Mouse (Mus musculus): ENCODE measurements at regions not wholly inside any gene's neighbourhood (a gene's known extent, or its start where the extent isn't known, plus 50 kb on each side); places are given as distances from the start of the nearest gene placed in this dataset.
"Not testable (repeated sequence)": the region's sequence is repeated elsewhere in the genome, so short reads cannot be mapped to it uniquely, and the experiment has no call there.

DNA sequence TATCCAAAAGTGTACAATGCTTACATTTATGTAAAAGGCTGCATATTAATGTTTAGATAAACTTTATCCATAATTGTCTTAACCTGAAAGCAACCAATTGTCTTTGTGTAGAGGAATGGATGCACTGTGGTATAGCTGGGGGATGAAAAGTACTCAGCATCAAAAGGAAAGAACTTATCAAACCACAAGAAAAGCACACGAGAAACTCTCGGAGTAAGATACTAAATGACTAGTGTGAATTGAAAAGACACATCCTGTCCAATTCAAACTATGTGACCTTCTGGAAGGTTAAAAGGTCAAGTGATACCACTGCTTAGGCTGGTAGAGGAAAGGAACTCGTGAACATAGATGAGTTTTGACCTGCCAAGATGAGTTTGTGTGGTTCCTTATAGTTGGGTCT lies 192.2 kb upstream of the Tbl1xr1 start:
- ATAC-seq, result peak; percentile 77

DNA sequence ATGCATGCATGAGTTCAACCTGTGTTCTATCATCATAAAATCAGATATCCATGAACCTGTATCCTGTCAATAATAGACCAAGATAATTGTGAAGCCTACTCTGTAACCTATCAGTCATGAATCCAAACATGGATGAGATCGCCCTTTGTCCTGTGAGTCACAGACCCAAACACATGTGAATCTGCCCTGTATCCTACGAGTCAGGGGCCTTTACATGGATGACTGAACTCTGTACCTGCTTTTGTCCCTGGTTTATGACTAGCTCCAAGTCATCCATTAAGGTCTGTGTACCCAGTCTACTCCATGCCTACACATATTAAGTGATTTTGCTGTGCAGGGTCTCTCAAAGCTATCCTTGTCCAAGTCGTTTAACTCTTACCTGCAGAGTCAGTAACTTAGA lies 187.7 kb upstream of the Tbl1xr1 start:
- ATAC-seq, result no peak

- no peak for ATAC-seq
Measured at GRCm38 (mm10) chr3:21891819-21892480, 184.5 kb upstream of the Tbl1xr1 start.

DNA sequence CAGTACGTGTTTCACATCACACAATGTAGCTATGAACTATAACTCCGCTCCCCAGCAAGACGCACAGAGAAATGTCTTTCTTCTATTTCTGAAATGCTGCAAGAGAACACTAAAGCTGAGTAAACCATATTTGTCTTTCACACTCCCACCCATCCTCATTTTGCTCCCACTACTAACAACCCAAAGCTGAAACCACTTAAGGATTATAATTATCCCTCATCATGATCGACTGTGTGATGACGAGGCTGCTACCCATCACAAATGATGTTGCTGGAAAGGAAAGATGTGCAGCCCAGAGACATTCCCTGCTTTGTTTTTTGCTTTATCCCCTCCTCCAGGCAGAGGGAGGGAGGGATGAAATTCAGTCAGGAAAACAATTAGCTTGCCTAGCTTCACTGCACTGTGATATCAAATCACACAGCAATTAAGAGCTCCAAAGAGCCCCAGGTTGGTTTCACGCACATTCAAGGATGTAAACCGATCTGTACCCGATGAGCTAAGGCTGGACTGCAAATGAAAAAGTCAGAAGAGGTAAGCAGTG lies 183.5 kb upstream of the Tbl1xr1 start:
- ATAC-seq, result no peak

GRCm38 (mm10) chr3:21895551-21895950 lies 180.9 kb upstream of the Tbl1xr1 start:
- ATAC-seq, result no peak

DNA sequence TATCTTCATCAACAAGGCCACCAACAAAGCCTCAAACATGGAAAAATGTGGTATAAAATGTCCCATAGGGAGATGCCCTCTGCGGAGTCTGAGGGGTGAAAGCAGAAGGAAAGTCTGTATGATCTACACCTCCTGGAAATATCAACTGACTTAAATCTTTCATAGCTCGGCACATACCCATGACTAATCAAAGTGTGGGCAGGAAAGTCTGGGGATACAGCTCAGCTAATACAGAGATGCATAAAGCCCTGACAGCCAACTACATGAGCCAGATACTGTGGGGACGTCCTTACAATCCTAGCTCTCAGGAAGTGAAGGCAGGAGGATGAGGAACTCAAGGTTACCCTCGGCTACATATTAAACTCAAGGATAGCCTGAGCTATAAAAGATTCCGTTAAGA lies 178.2 kb upstream of the Tbl1xr1 start:
- ATAC-seq, result no peak

DNA sequence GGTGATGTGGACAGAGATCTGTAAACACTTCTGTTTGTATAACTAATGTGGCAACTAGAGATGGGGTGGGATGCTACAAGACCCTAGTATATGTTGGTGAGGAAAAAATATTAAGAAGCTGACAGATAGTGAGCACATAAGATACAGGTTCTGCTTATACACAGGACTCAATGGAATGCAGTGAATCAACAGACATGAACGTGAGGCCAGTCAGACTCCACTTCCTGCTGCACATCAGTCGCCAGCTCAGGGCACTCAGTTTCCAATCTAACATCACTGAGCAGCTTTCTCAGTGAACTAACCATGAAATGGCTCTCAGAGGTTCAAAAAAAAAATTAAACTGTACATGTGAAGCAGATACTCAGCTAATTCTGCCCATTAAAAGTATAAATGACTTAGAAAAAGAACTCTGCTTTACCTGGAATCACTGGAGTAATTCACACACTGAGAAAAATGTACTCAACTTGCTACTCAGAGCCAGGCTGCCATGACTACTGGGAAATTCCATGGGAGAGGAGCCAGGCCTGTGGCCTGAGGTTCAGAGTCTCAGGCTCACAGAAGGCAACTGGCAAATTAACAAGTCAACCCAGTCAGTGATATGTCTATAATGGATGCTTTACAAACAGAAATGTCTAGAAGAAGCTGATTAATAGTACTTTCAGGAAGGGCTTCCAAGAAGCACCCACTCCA lies 170.9 kb upstream of the Tbl1xr1 start:
- ATAC-seq, result peak; percentile 84

DNA sequence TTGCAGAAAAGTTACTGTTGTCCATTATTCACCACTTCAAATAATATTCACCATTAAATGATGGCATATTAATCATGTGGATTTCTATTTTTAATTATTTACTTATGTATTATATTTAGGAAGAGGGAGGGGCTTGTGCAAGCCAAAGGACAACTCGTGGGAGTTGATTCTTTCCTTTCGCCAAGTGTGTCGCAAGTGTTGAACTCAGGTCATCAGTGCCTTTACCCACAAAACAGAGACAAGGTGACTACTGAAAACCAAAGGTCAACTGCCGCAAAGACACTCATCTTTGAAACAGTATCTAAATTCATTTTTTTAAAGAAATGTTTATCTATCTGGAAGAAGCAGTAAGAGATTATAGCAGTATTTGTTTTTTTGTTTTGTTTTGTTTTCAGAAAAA lies 167.6 kb upstream of the Tbl1xr1 start:
- no peak for ATAC-seq

- ATAC-seq, result no peak
Measured at GRCm38 (mm10) chr3:21910080-21910479, 166.4 kb upstream of the Tbl1xr1 start.

- ATAC-seq, result peak; percentile 97
Measured at GRCm38 (mm10) chr3:21911071-21911470, 165.4 kb upstream of the Tbl1xr1 start.

DNA sequence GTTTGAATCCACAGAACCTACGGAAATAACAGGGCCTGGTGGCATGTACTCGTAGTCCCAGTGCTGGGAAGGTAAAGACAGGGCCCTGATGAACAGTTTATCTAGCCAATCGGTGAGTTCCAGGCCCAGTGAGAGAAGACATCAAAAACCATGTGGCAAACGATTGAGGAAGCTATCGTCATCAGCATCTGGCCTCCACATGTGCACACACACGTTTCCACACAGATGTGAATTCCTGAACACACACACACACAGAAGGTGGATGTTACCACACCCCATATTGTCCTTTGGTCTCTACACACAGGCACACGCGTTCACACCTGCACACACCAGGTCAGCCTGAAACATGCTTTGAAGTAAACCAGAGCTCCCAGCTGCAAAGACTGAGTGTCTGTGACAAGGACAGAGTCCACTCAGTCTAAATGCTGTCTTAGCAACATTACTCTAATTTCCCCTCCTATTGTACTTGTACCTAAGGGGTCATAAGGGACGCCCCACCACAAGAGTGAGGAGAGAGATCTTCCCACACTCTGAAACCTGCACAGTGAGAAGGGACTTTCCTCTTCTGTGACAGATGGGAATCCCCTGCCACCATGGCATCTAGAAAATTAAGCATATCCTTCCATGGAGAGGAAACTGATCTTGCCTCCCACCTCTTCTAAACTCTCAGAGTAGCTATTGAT lies 159.1 kb upstream of the Tbl1xr1 start:
- ATAC-seq, result peak; percentile 90

GRCm38 (mm10) chr3:21918431-21918830 lies 158.0 kb upstream of the Tbl1xr1 start:
- no peak for ATAC-seq

DNA sequence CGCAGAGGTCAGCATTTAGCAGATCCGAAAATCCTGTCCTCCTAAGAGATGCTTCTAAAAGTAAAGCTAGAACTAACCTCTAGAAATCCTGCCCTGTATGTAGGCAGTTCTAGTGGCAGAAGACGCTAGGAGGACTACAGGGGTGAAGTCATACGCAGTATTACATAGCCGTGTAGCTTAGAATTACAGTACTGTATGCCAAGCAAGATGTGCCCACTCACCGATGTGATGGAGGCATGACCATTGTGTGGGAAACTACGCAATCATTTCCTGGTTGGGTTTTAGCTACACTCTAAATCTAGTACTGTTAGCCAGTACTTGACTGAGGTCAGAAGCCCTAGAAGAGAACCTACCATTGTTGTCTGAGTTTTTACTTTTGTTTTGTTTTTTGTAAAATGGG lies 156.5 kb upstream of the Tbl1xr1 start:
- ATAC-seq, result no peak

- ATAC-seq, result no peak
Measured at GRCm38 (mm10) chr3:21931951-21932350, 144.5 kb upstream of the Tbl1xr1 start.

GRCm38 (mm10) chr3:21932696-21933095 lies 143.8 kb upstream of the Tbl1xr1 start:
- ATAC-seq, result not testable (repeated sequence)

DNA sequence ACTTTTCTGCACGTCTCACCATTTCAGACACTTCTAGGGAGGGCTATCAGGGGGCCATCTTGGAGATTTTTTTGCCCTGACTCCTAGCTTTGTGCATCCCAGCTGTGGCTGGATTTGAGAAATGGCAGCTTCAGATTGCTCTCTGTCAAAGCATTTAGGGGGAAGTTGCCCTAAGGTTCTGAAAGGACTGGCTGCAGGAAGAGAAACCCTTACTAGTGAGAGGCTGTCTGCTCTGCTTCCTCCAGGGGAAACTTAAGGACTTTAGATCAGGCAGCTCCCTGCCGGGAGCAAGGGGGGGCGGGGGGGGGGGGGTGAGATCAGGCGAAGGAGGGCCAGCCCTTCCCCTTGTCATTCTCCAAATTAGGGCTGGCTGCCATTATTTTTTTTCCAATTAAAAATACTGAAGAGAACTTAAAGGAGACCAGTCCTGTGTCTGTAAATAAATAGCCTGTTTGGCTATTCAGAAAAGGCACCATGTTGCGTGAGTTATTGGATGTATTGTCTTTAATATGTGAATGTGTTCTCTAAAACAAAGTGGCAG lies 141.7 kb upstream of the Tbl1xr1 start:
- ATAC-seq, result no peak

DNA sequence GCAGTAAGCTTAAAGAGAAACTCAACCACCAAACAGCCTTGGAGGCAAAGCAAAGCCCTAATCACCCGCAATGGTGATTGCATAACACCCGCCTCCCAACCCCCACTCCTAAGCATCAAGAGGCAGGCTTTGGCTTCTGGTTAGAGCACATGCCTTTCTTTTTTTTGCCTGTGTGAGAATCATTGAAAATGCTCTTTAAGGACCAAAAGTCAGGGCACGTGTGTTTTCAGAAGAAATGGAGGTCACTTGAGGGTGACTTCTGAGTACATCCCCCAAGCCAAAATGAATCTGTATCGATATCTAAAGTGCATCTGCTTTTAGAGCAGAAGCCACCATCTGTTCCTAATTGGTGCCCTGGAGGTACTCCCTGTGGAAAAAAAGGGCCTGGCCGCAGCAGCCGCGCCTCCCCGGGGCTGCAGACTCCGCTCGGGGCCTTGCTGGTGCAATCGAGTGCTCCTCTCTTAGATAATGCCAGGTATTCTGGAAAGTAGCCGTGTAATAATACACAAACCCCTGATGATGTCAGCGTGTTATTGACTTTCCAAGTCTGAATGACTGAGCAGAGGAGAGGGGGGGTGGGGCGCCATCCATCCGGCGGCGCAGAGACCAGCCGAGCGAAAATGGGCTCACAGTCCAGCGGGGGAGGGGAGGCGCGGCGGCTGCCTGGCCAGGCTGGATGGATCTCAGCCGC lies 140.7 kb upstream of the Tbl1xr1 start:
- ATAC-seq, result peak; percentile 87

GRCm38 (mm10) chr3:21936262-21936603 lies 140.2 kb upstream of the Tbl1xr1 start:
- peak; percentile 42 for ATAC-seq

GRCm38 (mm10) chr3:21936616-21937015 lies 139.8 kb upstream of the Tbl1xr1 start:
- no peak for ATAC-seq

DNA sequence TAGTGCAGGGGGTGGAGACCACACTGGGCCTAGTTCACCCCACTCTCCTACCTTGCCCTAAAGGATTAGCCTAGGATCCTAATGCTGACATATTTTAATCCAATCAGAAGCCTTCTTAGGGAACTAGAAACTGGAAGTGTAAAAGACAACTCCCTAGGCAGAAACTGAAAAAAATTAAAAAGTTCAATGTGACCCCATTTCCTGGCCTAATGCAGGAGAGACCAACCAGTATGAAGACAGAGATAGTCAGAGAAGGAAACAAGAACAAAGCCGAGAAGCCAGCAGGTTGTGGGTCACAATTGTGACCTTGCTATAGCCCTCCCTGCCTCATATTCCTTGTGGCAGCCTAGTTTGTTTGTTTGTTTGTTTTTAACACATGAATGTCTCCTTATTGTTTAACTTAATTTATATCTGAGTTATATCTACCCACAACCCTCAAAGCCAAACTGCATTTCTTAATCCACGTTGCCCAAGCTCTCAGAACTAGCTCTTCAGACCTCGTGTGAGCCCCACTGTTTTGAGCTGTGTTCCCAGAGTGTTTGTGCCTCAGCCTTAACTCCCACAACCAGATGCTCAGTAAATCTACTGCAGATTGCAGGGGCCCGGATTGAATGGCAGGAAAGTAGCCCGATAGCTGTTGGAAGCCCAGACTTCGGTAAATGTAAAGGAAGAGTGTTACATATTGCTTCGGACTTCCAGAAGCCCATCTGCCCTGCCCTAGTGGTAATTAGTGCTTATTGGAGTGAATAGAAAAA lies 139.0 kb upstream of the Tbl1xr1 start:
- no peak for ATAC-seq

GRCm38 (mm10) chr3:21938071-21938848 lies 138.2 kb upstream of the Tbl1xr1 start:
- no peak for ATAC-seq
